Mouse (Mus musculus): ENCODE data around the gene Setdb2.

Setdb2 gene

DNA sequence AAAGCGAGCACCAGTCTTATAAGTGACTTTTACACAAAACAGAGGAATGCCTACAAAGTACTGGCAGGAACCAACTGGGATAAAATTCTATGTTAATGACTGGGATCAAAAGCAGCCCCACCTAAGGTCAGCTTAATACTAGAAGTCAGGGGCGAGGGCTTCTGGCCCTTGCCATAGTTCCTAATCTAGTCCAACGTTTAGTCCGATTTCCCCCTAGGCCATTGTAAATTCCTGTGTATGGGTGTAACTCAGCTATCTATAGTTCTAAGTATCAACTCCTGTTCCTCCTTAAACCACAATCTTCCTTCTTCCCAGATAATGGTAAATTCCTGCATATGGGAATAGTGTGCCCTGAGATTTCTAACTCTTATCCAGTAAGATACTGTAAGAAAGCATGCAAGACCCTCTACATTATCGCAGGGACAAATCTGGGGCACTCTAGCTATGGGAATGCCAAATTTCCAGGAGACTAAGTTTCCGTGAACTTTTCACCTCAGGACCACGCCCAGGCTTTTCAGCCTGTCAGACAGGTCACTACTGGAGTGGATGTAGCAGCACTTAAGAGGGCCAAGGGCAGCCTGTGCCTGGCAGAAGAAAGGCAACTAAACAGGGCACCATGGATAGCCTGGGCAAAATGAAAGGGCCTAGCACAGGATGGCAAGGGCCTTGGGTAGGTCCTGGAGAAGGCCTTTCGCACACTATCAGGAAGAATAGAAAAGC lies 74.1 kb downstream of the Setdb2 start:
- DNase-seq: no peak

DNA sequence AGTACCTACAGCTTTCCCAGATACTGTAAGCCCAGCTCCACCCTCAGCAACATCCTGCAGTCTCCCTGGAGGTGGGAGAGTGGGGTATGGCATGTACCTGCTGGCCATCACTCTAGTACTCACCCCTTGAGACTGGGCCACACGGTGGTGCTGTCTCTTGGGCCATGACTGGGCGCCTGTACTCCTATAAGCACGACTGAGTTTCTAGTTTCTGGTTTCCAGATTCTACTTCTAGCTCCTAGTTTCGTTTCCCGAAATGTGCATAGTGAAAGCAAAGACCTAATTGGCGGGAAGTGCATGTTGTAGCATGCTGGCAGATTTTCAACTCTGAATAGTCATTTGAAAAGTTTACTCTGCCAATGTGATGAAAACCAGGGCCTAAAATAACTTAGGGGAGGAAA lies 75.4 kb downstream of the Setdb2 start, which contains the start of gene Phf11d:
Gene Phf11d, minus strand, starts transcription at position 227 of the 401 bp plus-strand sequence.
- DNase-seq: no peak

Data from thymus, postnatal 25 days (tissue).